Mouse (Mus musculus) cortical plate, adult 2 months (tissue): ENCODE measurements around the gene Cuedc1.

Source experiments
- CTCF ChIP-seq: fragments of 200-500 bp; IDR thresholded peaks from 2 replicates; pipeline ENCODE4 v1.5.1; 2011; ENCODE audit warnings: mild to moderate bottlenecking, control low read depth, low read length; ENCODE audit not compliant: insufficient read depth; ENCODE audit errors: extremely low read depth
- POLR2A ChIP-seq: fragments of 200-500 bp; IDR thresholded peaks from 2 replicates; pipeline ENCODE4 v1.6.1; 2011; ENCODE audit warnings: mild to moderate bottlenecking, low read length, control low read depth; ENCODE audit not compliant: insufficient read depth; ENCODE audit errors: extremely low read depth

- TF ChIP-seq POLR2A: no peak
- no peak for TF ChIP-seq CTCF
These were observed 44.5 kb downstream of the Cuedc1 start for GRCm38 (mm10) chr11:88142362-88142761.
